Mouse (Mus musculus): Measurements from ENCODE around the gene Dnajc25. TPM values are rescaled to one million over a fixed set of nuclear protein-coding genes. Genes with fewer than 3 reads are reported as not detected.

The Dnajc25 gene
- polyA plus RNA-seq (2017; shearing (Covaris generic)), result 0.31 TPM

GRCm38 (mm10) chr4:58994762-58995161 is at the start of gene Dnajc25:
TSS of gene Dnajc25 (plus strand) at chr4:58995062.

GRCm38 (mm10) chr4:58986540-58987190 is 8.2 kb upstream of the Dnajc25 start, which contains the start of gene Ptgr1:
TSS of gene Ptgr1 (minus strand) at chr4:58987119.

DNA sequence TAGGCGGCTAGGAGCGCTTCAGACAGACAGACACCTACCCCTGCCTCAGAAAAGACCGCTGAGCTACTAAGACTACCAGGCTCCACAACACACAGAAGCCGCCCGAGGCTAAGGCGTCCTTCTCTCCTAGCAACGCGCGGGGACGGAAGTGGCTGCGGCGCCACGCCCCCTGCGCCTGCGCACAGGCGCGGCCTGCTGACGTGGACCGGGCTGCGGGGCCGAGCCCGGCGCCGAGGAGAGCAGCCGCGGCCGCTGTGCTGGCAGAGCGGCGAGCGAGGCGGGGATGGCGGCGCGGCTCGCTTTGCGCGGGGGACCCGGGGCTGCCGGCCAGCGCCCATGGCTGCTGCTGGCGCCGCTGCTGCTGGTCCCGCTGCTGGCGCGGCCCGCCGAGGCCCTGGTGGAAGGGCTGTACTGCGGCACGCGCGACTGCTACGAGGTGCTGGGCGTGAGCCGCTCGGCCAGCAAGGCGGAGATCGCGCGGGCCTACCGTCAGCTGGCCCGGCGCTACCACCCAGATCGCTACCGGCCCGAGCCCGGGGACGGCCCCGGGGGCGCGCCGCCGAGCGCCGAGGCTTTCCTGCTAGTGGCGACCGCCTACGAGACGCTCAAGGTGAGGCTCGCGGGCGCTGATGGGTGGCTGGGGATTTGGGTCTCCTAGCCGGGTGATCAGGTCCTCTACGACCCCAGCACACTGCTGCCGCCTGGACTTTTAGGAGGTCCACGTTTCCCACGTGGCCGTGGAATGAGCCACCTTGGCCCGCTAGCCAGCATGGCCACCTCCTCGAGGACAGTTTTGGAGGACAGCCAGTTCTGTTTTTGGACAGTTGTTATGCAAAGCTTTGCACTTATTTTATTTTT is 8.3 kb downstream of the Dnajc25 start, which contains the start of gene Gm20503:
TSS of gene Gm20503 (plus strand) at position 263 of the 858 bp plus-strand sequence.

DNA sequence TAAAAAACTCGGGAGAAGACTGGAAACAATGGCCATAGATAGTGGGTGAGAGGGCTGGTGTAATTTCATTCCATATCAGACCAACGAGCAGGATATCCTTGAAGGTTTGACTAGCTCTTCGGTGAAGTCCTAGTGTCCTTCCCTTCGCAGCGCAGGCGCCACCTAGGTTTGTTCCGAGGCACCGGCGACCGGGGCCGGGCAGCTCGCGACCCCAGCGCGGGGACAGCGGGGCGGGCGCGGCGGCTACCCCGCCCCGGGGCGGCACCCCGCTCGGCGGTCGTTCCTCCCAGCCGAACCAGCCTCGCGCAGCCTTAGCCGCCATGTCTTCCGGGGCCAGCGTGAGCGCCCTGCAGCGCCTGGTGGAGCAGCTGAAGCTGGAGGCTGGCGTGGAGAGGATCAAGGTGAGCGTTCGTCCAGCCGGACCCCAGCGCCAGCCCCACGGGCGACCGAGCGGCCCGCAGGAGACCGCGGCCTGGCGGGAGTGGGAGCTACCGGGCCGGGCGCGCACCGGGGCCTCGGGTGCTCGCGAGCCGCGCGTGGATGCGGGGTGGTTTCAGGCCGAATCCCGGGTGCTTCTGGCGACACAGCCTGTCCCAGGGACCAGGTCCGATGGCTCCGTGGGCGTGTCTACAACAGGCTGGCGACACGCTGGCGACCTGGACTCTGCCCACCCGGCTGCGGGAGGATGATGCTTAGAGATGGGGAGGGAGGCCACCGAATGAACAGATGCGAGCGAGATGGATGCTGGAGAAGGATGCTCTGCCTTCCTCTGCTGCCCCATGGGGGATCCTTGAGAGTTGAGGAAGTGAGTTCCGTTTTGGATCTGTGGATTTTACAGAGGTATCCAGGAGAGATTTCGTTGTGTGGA is 40.3 kb downstream of the Dnajc25 start, which contains the start of gene Gng10:
TSS of gene Gng10 (plus strand) at position 171 of the 868 bp plus-strand sequence.

Other genes starting within 250 kb of the Dnajc25 start
- gene Olfr267, start 207.3 kb upstream of the Dnajc25 start, polyA plus RNA-seq (2017; shearing (Covaris generic)), result not detected
- 31.8 TPM for gene Ecpas, start 82.3 kb upstream of the Dnajc25 start, polyA plus RNA-seq (2017; shearing (Covaris generic))
- not detected for gene Zkscan16, start 51.4 kb upstream of the Dnajc25 start, polyA plus RNA-seq (2017; shearing (Covaris generic))
- gene Ptgr1, start 7.9 kb upstream of the Dnajc25 start, polyA plus RNA-seq (2017; shearing (Covaris generic)), result 0.58 TPM
- not detected for gene Gm20503, start 8.1 kb downstream of the Dnajc25 start, polyA plus RNA-seq (2017; shearing (Covaris generic))
- gene Gng10, start 40.0 kb downstream of the Dnajc25 start, polyA plus RNA-seq (2017; shearing (Covaris generic)), result 142 TPM
- not detected for gene AI481877, start 143.9 kb downstream of the Dnajc25 start, polyA plus RNA-seq (2017; shearing (Covaris generic))
- 16.4 TPM for gene Ugcg, start 194.2 kb downstream of the Dnajc25 start, polyA plus RNA-seq (2017; shearing (Covaris generic))